In the genomic region with DNA sequence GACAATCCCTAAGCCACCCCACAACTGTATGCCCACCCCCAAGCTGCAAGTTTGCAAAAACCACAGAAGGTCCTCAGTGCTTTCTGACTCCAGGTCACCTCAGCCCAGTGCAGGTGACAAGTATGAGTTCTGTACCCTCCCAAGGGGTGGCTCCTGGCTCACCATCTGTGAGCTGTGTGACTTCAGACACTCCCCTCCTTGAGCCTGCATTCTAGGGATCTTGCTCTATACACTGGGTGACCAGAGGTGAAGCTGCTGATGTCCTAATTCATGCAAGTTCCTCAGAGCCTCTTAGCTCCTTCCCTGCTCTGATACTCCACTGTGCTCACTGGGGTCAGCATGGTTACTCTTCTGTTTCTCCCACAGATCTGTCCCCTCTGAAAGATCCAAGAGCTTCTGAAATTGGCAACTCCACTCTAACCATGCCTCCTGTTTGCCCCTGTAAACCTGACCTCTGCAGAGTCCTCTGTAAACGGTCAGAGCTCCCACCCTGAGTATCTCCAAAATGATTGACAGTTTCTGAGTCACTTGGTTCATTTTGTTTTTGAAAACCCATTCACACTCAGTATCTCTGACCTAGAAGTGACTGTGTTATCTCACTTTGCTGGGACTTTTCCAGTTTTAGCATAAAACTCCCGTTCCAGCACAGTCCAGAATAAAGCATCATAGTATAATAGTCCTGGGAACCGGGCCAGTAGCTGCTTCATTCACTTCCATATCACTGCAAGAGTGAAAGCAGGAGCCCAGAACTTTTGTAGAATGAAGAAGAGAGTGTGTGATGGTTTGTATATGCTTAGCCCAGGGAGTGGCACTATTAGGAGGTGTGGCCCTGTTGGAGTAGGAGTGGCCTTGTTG, we compare ENCODE assay signal across 10 mouse cellular contexts.
A peak's percentile ranks its signal among the peaks of the same experiment; 100 is the strongest.
DNase-seq lines count a peak whose midpoint lies in the region; ATAC-seq and TF ChIP-seq lines count a peak whose summit lies in the region.
"Had no signal": no experiment of that assay in that cellular context is flagged by ENCODE, and none has a peak within 500 bp of the region (broad histone marks: within the 10 kb centered on the region; RNA-seq: fewer than 3 reads in every experiment).

No protein-coding gene starts in this region.

- 50% methylated on average over 3 of the region's 3 CpGs for WGBS in kidney, embryonic 15.5 days
- 50% methylated on average over 3 of the region's 3 CpGs for WGBS in midbrain, postnatal 0 days

- no peak overlapping the region for H3K9ac ChIP-seq in kidney, embryonic 15.5 days
- no peak overlapping the region for H3K9ac ChIP-seq in midbrain, postnatal 0 days (replicated peaks; ENCODE audit: low read length, poor library complexity, severe bottlenecking)
- H3K9ac ChIP-seq: hindbrain, embryonic 15.5 days had no signal

- no peaks in the 10 kb centered on the region for H3K27me3 ChIP-seq in kidney, embryonic 15.5 days
- no peaks in the 10 kb centered on the region for H3K27me3 ChIP-seq in midbrain, postnatal 0 days (ENCODE audit: insufficient read depth, low read length)
- H3K27me3 ChIP-seq: CH12.LX had no signal

- no peaks in the 10 kb centered on the region for H3K9me3 ChIP-seq in kidney, embryonic 15.5 days (replicated peaks)
- H3K9me3 ChIP-seq in midbrain, postnatal 0 days (ENCODE audit: low read length) = no peaks in the 10 kb centered on the region
- H3K9me3 ChIP-seq: hindbrain, embryonic 15.5 days had no signal

- H3K27ac ChIP-seq in kidney, embryonic 15.5 days = peak overlapping the region; percentile 9; the same call in 1 of the 2 replicates
- H3K27ac ChIP-seq in midbrain, postnatal 0 days (ENCODE audit: low read depth, low read length) = no peak overlapping the region
- H3K27ac ChIP-seq: hindbrain, embryonic 15.5 days had no signal

- H3K4me1 ChIP-seq in kidney, embryonic 15.5 days = peaks cover 7% of the 10 kb centered on the region; the same call in 1 of the 2 replicates
- no peaks in the 10 kb centered on the region for H3K4me1 ChIP-seq in midbrain, postnatal 0 days (ENCODE audit: insufficient read depth, low read length)

- TF ChIP-seq CTCF in midbrain, postnatal 0 days (IDR thresholded peaks at IDR 0.05) = no peak

- no peak overlapping the region for H3K4me2 ChIP-seq in kidney, embryonic 15.5 days
- no peak overlapping the region for H3K4me2 ChIP-seq in midbrain, postnatal 0 days (ENCODE audit: low read depth, low read length, poor library complexity, severe bottlenecking)
- H3K4me2 ChIP-seq: hindbrain, embryonic 15.5 days had no signal

- no peak overlapping the region for H3K4me3 ChIP-seq in kidney, embryonic 15.5 days (replicated peaks)
- no peak overlapping the region for H3K4me3 ChIP-seq in midbrain, postnatal 0 days (ENCODE audit: low read depth, low read length)
- H3K4me3 ChIP-seq: hindbrain, embryonic 15.5 days had no signal

- DNase-seq in kidney, adult 18-20 months = no peak
- peak; percentile 39 to 46 for DNase-seq in right cerebral cortex, postnatal 10 days (ENCODE audit: low spot score in 2 of 2)
- DNase-seq in right cerebral cortex, adult 18-20 months = no peak
- DNase-seq in heart, postnatal 4 days = peak; percentile 66
- no peak for DNase-seq in midbrain, postnatal 0 days (ENCODE audit: low spot score)
- DNase-seq in testis, postnatal 10 days (ENCODE audit: low spot score) = no peak
- DNase-seq: lung, postnatal 4 days had no signal

- no peaks in the 10 kb centered on the region for H3K36me3 ChIP-seq in kidney, embryonic 15.5 days
- no peaks in the 10 kb centered on the region for H3K36me3 ChIP-seq in midbrain, postnatal 0 days (ENCODE audit: insufficient read depth, low read length)
- H3K36me3 ChIP-seq: hindbrain, embryonic 15.5 days had no signal

- ATAC-seq in kidney, embryonic 15.5 days (replicated peaks; ENCODE audit: low FRiP score) = no peak
- no peak for ATAC-seq in midbrain, postnatal 0 days (ENCODE audit: low FRiP score)

Comparison
In these comparisons a context has a peak if more than half of its experiments do, and no peak if none do; other contexts are left out.
1. DNase-seq: peak in right cerebral cortex, postnatal 10 days (2 of 2) and heart, postnatal 4 days (single experiment); none in kidney, adult 18-20 months (single experiment), right cerebral cortex, adult 18-20 months (single experiment), midbrain, postnatal 0 days (single experiment) and testis, postnatal 10 days (single experiment).